Mouse (Mus musculus): ENCODE results near the gene Hist1h4b. TPM values are rescaled to one million over a fixed set of nuclear protein-coding genes. Genes with fewer than 3 reads are reported as not detected.
"Not testable (repeated sequence)": the region's sequence is repeated elsewhere in the genome, so short reads cannot be mapped to it uniquely, and the experiment has no call there.

Gene Hist1h4b
- total RNA-seq, 2 experiments from 2014 or later, result 83.9 to 89.6 TPM

- no peak for DNase-seq
These were observed 1.1 kb downstream of the Hist1h4b start for GRCm38 (mm10) chr13:23757921-23758320.

- DNase-seq, result no peak
These were observed 2.5 kb downstream of the Hist1h4b start for GRCm38 (mm10) chr13:23759251-23759771.

- DNase-seq, result no peak
These were observed 3.1 kb downstream of the Hist1h4b start for GRCm38 (mm10) chr13:23759916-23760239.

GRCm38 (mm10) chr13:23760240-23760971 is 3.6 kb downstream of the Hist1h4b start:
- no peak for DNase-seq

- peak; percentile 98 for DNase-seq
These were observed 4.4 kb downstream of the Hist1h4b start, which contains the start of gene Hist1h4a for GRCm38 (mm10) chr13:23760972-23761864. Hist1h4a (minus strand) TSS chr13:23761230.

GRCm38 (mm10) chr13:23761871-23762821 is 5.3 kb downstream of the Hist1h4b start, which contains the start of gene Hist1h3a:
Hist1h3a (minus strand) TSS chr13:23762386.
- DNase-seq, result peak; percentile 53 to 58

GRCm38 (mm10) chr13:23763242-23763585 is 6.4 kb downstream of the Hist1h4b start:
- DNase-seq, result no peak

GRCm38 (mm10) chr13:23763586-23764323 is 6.9 kb downstream of the Hist1h4b start, which contains the start of gene Hist1h1a:
Hist1h1a (plus strand) TSS chr13:23763666.
- peak; percentile 66 to 77 for DNase-seq

GRCm38 (mm10) chr13:23764324-23765171 is 7.7 kb downstream of the Hist1h4b start:
- DNase-seq, result no peak

- DNase-seq, result no peak
These were observed 8.3 kb downstream of the Hist1h4b start for GRCm38 (mm10) chr13:23765172-23765513.

- no peak for DNase-seq
These were observed 10.0 kb downstream of the Hist1h4b start for GRCm38 (mm10) chr13:23766772-23767171.

GRCm38 (mm10) chr13:23768834-23769397 is 12.1 kb downstream of the Hist1h4b start:
- no peak for DNase-seq

- not testable (repeated sequence) for DNase-seq
These were observed 12.8 kb downstream of the Hist1h4b start, which contains the start of gene Trim38 for GRCm38 (mm10) chr13:23769613-23770012. Trim38 (plus strand) TSS chr13:23769913.

GRCm38 (mm10) chr13:23772561-23773313 is 15.9 kb downstream of the Hist1h4b start:
- DNase-seq, result peak; percentile 18

- no peak for DNase-seq
These were observed 21.5 kb downstream of the Hist1h4b start for GRCm38 (mm10) chr13:23778339-23778738.

- no peak for DNase-seq
These were observed 22.2 kb downstream of the Hist1h4b start for GRCm38 (mm10) chr13:23779025-23779424.

- peak in 1 of 2 experiments; percentile 37 for DNase-seq
These were observed 35.7 kb downstream of the Hist1h4b start for GRCm38 (mm10) chr13:23792520-23792919.

- DNase-seq, result no peak
These were observed 42.6 kb downstream of the Hist1h4b start for GRCm38 (mm10) chr13:23799405-23799804.

GRCm38 (mm10) chr13:23804532-23804931 is 47.7 kb downstream of the Hist1h4b start:
- no peak for DNase-seq

All from layer of hippocampus, postnatal 36 days (tissue).